Comparison of ENCODE assay signal across 15 mouse cellular contexts in genomic region chr16:74227285-74227684, GRCm38 (mm10).
DNase-seq lines count a peak whose midpoint lies in the region; ATAC-seq and TF ChIP-seq lines count a peak whose summit lies in the region.
"Had no signal": no experiment of that assay in that cellular context is flagged by ENCODE, and none has a peak within 500 bp of the region (broad histone marks: within the 10 kb centered on the region; RNA-seq: fewer than 3 reads in every experiment).

No protein-coding gene starts in this region.

- no peaks in the 10 kb centered on the region for H3K27me3 ChIP-seq in forebrain, embryonic 14.5 days (replicated peaks; ENCODE audit: control insufficient read depth, insufficient read depth, low read length)
- H3K27me3 ChIP-seq in forebrain, embryonic 16.5 days (replicated peaks; ENCODE audit: control insufficient read depth, insufficient read depth, low read length), result no peaks in the 10 kb centered on the region
- H3K27me3 ChIP-seq in kidney, postnatal 0 days (ENCODE audit: insufficient read depth, low read length), result no peaks in the 10 kb centered on the region
- H3K27me3 ChIP-seq: limb, embryonic 12.5 days had no signal

- TF ChIP-seq CTCF in kidney, postnatal 0 days (IDR thresholded peaks at IDR 0.05; ENCODE audit: low read depth), result peak; percentile 69

- H3K4me3 ChIP-seq in forebrain, embryonic 14.5 days (ENCODE audit: low read depth, low read length), result no peak overlapping the region
- no peak overlapping the region for H3K4me3 ChIP-seq in forebrain, embryonic 16.5 days (replicated peaks; ENCODE audit: low read length)
- no peak overlapping the region for H3K4me3 ChIP-seq in kidney, postnatal 0 days (replicated peaks; ENCODE audit: low read depth, low read length)
- H3K4me3 ChIP-seq: limb, embryonic 12.5 days; myocyte had no signal

- H3K36me3 ChIP-seq in forebrain, embryonic 14.5 days (ENCODE audit: control insufficient read depth, insufficient read depth, low read length), result no peaks in the 10 kb centered on the region
- no peaks in the 10 kb centered on the region for H3K36me3 ChIP-seq in forebrain, embryonic 16.5 days (ENCODE audit: control insufficient read depth, insufficient read depth)
- H3K36me3 ChIP-seq in kidney, postnatal 0 days (ENCODE audit: insufficient read depth, low read length), result no peaks in the 10 kb centered on the region

- H3K9me3 ChIP-seq in forebrain, embryonic 14.5 days (replicated peaks; ENCODE audit: control insufficient read depth, low read length), result no peaks in the 10 kb centered on the region
- H3K9me3 ChIP-seq in forebrain, embryonic 16.5 days (ENCODE audit: control insufficient read depth, low read length), result no peaks in the 10 kb centered on the region
- H3K9me3 ChIP-seq in kidney, postnatal 0 days (replicated peaks; ENCODE audit: low read length), result no peaks in the 10 kb centered on the region

- no peak overlapping the region for H3K9ac ChIP-seq in forebrain, embryonic 14.5 days (ENCODE audit: low read length)
- no peak overlapping the region for H3K9ac ChIP-seq in forebrain, embryonic 16.5 days (replicated peaks; ENCODE audit: low read depth, low read length)
- no peak overlapping the region for H3K9ac ChIP-seq in kidney, postnatal 0 days (ENCODE audit: low read depth, low read length)
- H3K9ac ChIP-seq: limb, embryonic 12.5 days had no signal

- no peak overlapping the region for H3K4me2 ChIP-seq in forebrain, embryonic 14.5 days (ENCODE audit: low read length)
- no peak overlapping the region for H3K4me2 ChIP-seq in forebrain, embryonic 16.5 days (ENCODE audit: low read length)
- no peak overlapping the region for H3K4me2 ChIP-seq in kidney, postnatal 0 days (ENCODE audit: low read length)
- H3K4me2 ChIP-seq: limb, embryonic 12.5 days had no signal

- H3K4me1 ChIP-seq in forebrain, embryonic 14.5 days (ENCODE audit: control insufficient read depth, insufficient read depth, low read length), result no peaks in the 10 kb centered on the region
- H3K4me1 ChIP-seq in forebrain, embryonic 16.5 days (replicated peaks; ENCODE audit: control insufficient read depth, insufficient read depth, low read length), result peaks cover 8% of the 10 kb centered on the region
- no peaks in the 10 kb centered on the region for H3K4me1 ChIP-seq in kidney, postnatal 0 days (replicated peaks; ENCODE audit: insufficient read depth, low read length)

- no peak overlapping the region for H3K27ac ChIP-seq in forebrain, embryonic 14.5 days (ENCODE audit: low read depth, low read length)
- H3K27ac ChIP-seq in forebrain, embryonic 16.5 days (ENCODE audit: low read length), result no peak overlapping the region
- H3K27ac ChIP-seq in kidney, postnatal 0 days, result no peak overlapping the region
- H3K27ac ChIP-seq: limb, embryonic 12.5 days had no signal

- peak; percentile 57 for DNase-seq in forebrain, embryonic 14.5 days (ENCODE audit: low spot score)
- peak; percentile 49 for DNase-seq in kidney, postnatal 0 days (ENCODE audit: low spot score)
- no peak for DNase-seq in kidney, adult 18-20 months
- peak; percentile 5 for DNase-seq in 3T3-L1 (ENCODE audit: low read depth, low spot score)
- peak; percentile 67 for DNase-seq in embryo, embryonic 11 days
- no peak for DNase-seq in thymus, adult 18-20 months
- DNase-seq in gastrocnemius, postnatal 4 days (ENCODE audit: low spot score in 2 of 2), result no peak
- DNase-seq: adrenal gland, postnatal 36 days; cerebellum, postnatal 25 days; layer of hippocampus, postnatal 36 days; lung, adult 2 months; right cerebral cortex, postnatal 4 days had no signal

- ATAC-seq in forebrain, embryonic 14.5 days, result no peak
- no peak for ATAC-seq in forebrain, embryonic 16.5 days
- no peak for ATAC-seq in kidney, postnatal 0 days (replicated peaks; ENCODE audit: low FRiP score, low read depth)

Comparison
In these comparisons a context has a peak if more than half of its experiments do, and no peak if none do; other contexts are left out.
1. DNase-seq: peak in forebrain, embryonic 14.5 days (single experiment), kidney, postnatal 0 days (single experiment), 3T3-L1 (single experiment) and embryo, embryonic 11 days (single experiment); none in kidney, adult 18-20 months (single experiment), thymus, adult 18-20 months (0 of 2) and gastrocnemius, postnatal 4 days (0 of 2).